Mouse (Mus musculus) stomach, postnatal 0 days (tissue): ENCODE data around the gene Sh3bgrl3.

Source experiments
- CTCF ChIP-seq: IDR thresholded peaks from 2 replicates; pipeline ENCODE4 v1.5.1; 2016; ENCODE audit warnings: antibody characterized with exemption, low read depth, mild to moderate bottlenecking, moderate library complexity
- EP300 ChIP-seq: optimal IDR thresholded peaks from 2 replicates; pipeline ENCODE3; 2016; ENCODE audit warnings: antibody characterized with exemption

GRCm38 (mm10) chr4:134090521-134091224, 37.9 kb downstream of the Sh3bgrl3 start:
- 0 out of 2 replicates have a peak, but pooled peaks have one; percentile 6 for TF ChIP-seq CTCF
- TF ChIP-seq EP300, result no peak
